Comparison of ENCODE assay signal across 13 mouse cellular contexts in genomic region chr2:167213076-167213475, GRCm38 (mm10). TPM values are rescaled to one million over a fixed set of nuclear protein-coding genes. Genes with fewer than 3 reads are reported as not detected.
DNase-seq lines count a peak whose midpoint lies in the region; ATAC-seq and TF ChIP-seq lines count a peak whose summit lies in the region.
"Had no signal": no experiment of that assay in that cellular context is flagged by ENCODE, and none has a peak within 500 bp of the region (broad histone marks: within the 10 kb centered on the region; RNA-seq: fewer than 3 reads in every experiment).

No protein-coding gene starts in this region.

- H3K27me3 ChIP-seq in hindbrain, postnatal 0 days (ENCODE audit: insufficient read depth, low read length) = no peaks in the 10 kb centered on the region
- no peaks in the 10 kb centered on the region for H3K27me3 ChIP-seq in hindbrain, embryonic 11.5 days (ENCODE audit: control insufficient read depth, insufficient read depth, low read length)
- H3K27me3 ChIP-seq in spleen, adult 2 months (ENCODE audit: control insufficient read depth, insufficient read depth, low read length) = no peaks in the 10 kb centered on the region
- H3K27me3 ChIP-seq in stomach, postnatal 0 days (ENCODE audit: control insufficient read depth, insufficient read depth, low read length) = no peaks in the 10 kb centered on the region
- H3K27me3 ChIP-seq: limb, embryonic 13.5 days had no signal

- peak; percentile 47 for TF ChIP-seq CTCF in hindbrain, postnatal 0 days (IDR thresholded peaks at IDR 0.05; ENCODE audit: low read depth)
- peak; percentile 22; the same call in 1 of the 2 replicates for TF ChIP-seq CTCF in spleen, adult 2 months (IDR thresholded peaks at IDR 0.05; ENCODE audit: extremely low read depth, insufficient read depth, insufficient read length, insufficient replicate concordance)
- peak; percentile 56 for TF ChIP-seq CTCF in stomach, postnatal 0 days (IDR thresholded peaks at IDR 0.05; ENCODE audit: low read depth)

- no peak for ATAC-seq in hindbrain, postnatal 0 days
- ATAC-seq in hindbrain, embryonic 11.5 days (ENCODE audit: low FRiP score) = no peak
- no peak for ATAC-seq in stomach, postnatal 0 days (ENCODE audit: low FRiP score, low TSS enrichment)
- ATAC-seq: activated CD4-positive, CD25-positive, alpha-beta regulatory T cell, adult 4 months; forebrain, embryonic 14.5 days had no signal

- H3K4me3 ChIP-seq in hindbrain, postnatal 0 days (ENCODE audit: low read length) = no peak overlapping the region
- H3K4me3 ChIP-seq in hindbrain, embryonic 11.5 days (ENCODE audit: low read depth, low read length) = no peak overlapping the region
- no peak overlapping the region for H3K4me3 ChIP-seq in spleen, adult 2 months (ENCODE audit: extremely low read depth, insufficient read depth, insufficient read length)
- H3K4me3 ChIP-seq in stomach, postnatal 0 days (ENCODE audit: low read depth, low read length) = no peak overlapping the region
- H3K4me3 ChIP-seq: limb, embryonic 13.5 days had no signal

- no peaks in the 10 kb centered on the region for H3K4me1 ChIP-seq in hindbrain, postnatal 0 days (ENCODE audit: insufficient read depth, low read length)
- H3K4me1 ChIP-seq in hindbrain, embryonic 11.5 days (replicated peaks; ENCODE audit: control insufficient read depth, insufficient read depth, low read length) = no peaks in the 10 kb centered on the region
- no peaks in the 10 kb centered on the region for H3K4me1 ChIP-seq in spleen, adult 2 months (ENCODE audit: control insufficient read depth, insufficient read depth, insufficient read length)
- H3K4me1 ChIP-seq in stomach, postnatal 0 days (replicated peaks; ENCODE audit: control insufficient read depth, insufficient read depth) = no peaks in the 10 kb centered on the region
- H3K4me1 ChIP-seq: limb, embryonic 13.5 days had no signal

- H3K4me2 ChIP-seq in hindbrain, postnatal 0 days (ENCODE audit: low read depth, low read length) = no peak overlapping the region
- no peak overlapping the region for H3K4me2 ChIP-seq in hindbrain, embryonic 11.5 days (replicated peaks; ENCODE audit: low read depth, low read length)
- H3K4me2 ChIP-seq in stomach, postnatal 0 days (replicated peaks; ENCODE audit: low read depth) = no peak overlapping the region
- H3K4me2 ChIP-seq: limb, embryonic 13.5 days; midbrain, embryonic 11.5 days had no signal

- TF ChIP-seq EP300 in stomach, postnatal 0 days (optimal IDR thresholded peaks at IDR 0.05) = no peak

- H3K36me3 ChIP-seq in hindbrain, postnatal 0 days (ENCODE audit: insufficient read depth, low read length) = no peaks in the 10 kb centered on the region
- no peaks in the 10 kb centered on the region for H3K36me3 ChIP-seq in hindbrain, embryonic 11.5 days (ENCODE audit: control insufficient read depth, insufficient read depth, low read length)
- no peaks in the 10 kb centered on the region for H3K36me3 ChIP-seq in spleen, adult 2 months (ENCODE audit: control insufficient read depth, insufficient read depth, low read length)
- H3K36me3 ChIP-seq in stomach, postnatal 0 days (ENCODE audit: control insufficient read depth, insufficient read depth, low read length) = no peaks in the 10 kb centered on the region

- peak; percentile 65 for DNase-seq in adrenal gland, postnatal 10 days
- no peak for DNase-seq in adrenal gland, adult 2 months
- DNase-seq in hindbrain, postnatal 0 days (ENCODE audit: low spot score) = no peak
- DNase-seq in hindbrain, embryonic 11.5 days (ENCODE audit: low spot score) = no peak
- DNase-seq in spleen, adult 2 months (ENCODE audit: low read depth in 1 of 2, low spot score in 2 of 2) = no peak
- DNase-seq in spleen, adult 18-20 months = no peak
- no peak for DNase-seq in stomach, postnatal 0 days (ENCODE audit: low spot score)
- no peak for DNase-seq in natural killer cell, adult 2 months (ENCODE audit: low spot score in 2 of 2)

- 90% methylated on average over 3 of the region's 3 CpGs for WGBS in hindbrain, postnatal 0 days
- 95% methylated on average over 3 of the region's 3 CpGs for WGBS in hindbrain, embryonic 11.5 days
- WGBS in spleen, adult 2 months = 86% methylated on average over 3 of the region's 3 CpGs
- WGBS in stomach, postnatal 0 days = 96% methylated on average over 3 of the region's 3 CpGs

- H3K9ac ChIP-seq in hindbrain, postnatal 0 days (replicated peaks; ENCODE audit: low read length) = no peak overlapping the region
- H3K9ac ChIP-seq in hindbrain, embryonic 11.5 days (ENCODE audit: low read depth, low read length) = no peak overlapping the region
- no peak overlapping the region for H3K9ac ChIP-seq in stomach, postnatal 0 days (ENCODE audit: low read length)
- H3K9ac ChIP-seq: limb, embryonic 13.5 days had no signal

- TF ChIP-seq POLR2A in spleen, adult 2 months (IDR thresholded peaks at IDR 0.05; ENCODE audit: low read depth, low read length) = no peak

- H3K9me3 ChIP-seq in hindbrain, postnatal 0 days (ENCODE audit: low read length) = no peaks in the 10 kb centered on the region
- H3K9me3 ChIP-seq in hindbrain, embryonic 11.5 days (ENCODE audit: control insufficient read depth, low read length) = no peaks in the 10 kb centered on the region
- H3K9me3 ChIP-seq in stomach, postnatal 0 days (ENCODE audit: control insufficient read depth, low read length) = no peaks in the 10 kb centered on the region
- H3K9me3 ChIP-seq: limb, embryonic 13.5 days had no signal

- H3K27ac ChIP-seq in hindbrain, postnatal 0 days = no peak overlapping the region
- no peak overlapping the region for H3K27ac ChIP-seq in hindbrain, embryonic 11.5 days (ENCODE audit: low read depth, low read length)
- H3K27ac ChIP-seq in spleen, adult 2 months (ENCODE audit: insufficient read depth, low read length) = no peak overlapping the region
- no peak overlapping the region for H3K27ac ChIP-seq in stomach, postnatal 0 days (replicated peaks)
- H3K27ac ChIP-seq: limb, embryonic 13.5 days had no signal

RNA-seq across cellular contexts. Expression of gene Kcnb1, which starts 23.1 kb away (rescaled TPM):
- total RNA-seq in adrenal gland, postnatal 10 days (2021) = 10 to 100 TPM; 20.8 to 27.7 TPM
- total RNA-seq in adrenal gland, adult 2 months (2021) = 10 to 100 TPM; 14.8 to 21.7 TPM
- 7.7 and 9.4 TPM in 2 replicates for polyA plus RNA-seq in adrenal gland, adult 2 months (2012; rRNA removed)
- total RNA-seq in hindbrain, postnatal 0 days (2014; rRNA removed) = 21.5 and 33.6 TPM in 2 replicates
- 4.0 and 5.1 TPM in 2 replicates for polyA plus RNA-seq in hindbrain, postnatal 0 days (2015; fragmentation: Nextera tagmentation; extraction: Ambion mirVana)
- polyA plus RNA-seq in hindbrain, embryonic 11.5 days (2014; fragmentation: Nextera tagmentation; extraction: Ambion mirVana) = 0.66 and 0.69 TPM in 2 replicates
- 1.3 and 1.7 TPM in 2 replicates for polyA plus RNA-seq in spleen, adult 2 months (2012; rRNA removed)
- 1.6 and 1.9 TPM in 2 replicates for polyA plus RNA-seq in stomach, postnatal 0 days (2015; fragmentation: Nextera tagmentation; extraction: Ambion mirVana)

RNA-seq across cellular contexts. Expression of gene Ptgis, which starts 27.3 kb away (rescaled TPM):
- 10 to 100 TPM; 18.7 to 23.3 TPM for total RNA-seq in adrenal gland, postnatal 10 days (2021)
- total RNA-seq in adrenal gland, adult 2 months (2021) = 10 to 100 TPM; 17.3 to 37.2 TPM
- polyA plus RNA-seq in adrenal gland, adult 2 months (2012; rRNA removed) = 65.3 and 74.3 TPM in 2 replicates
- 3.2 and 7.7 TPM in 2 replicates for total RNA-seq in hindbrain, postnatal 0 days (2014; rRNA removed)
- polyA plus RNA-seq in hindbrain, postnatal 0 days (2015; fragmentation: Nextera tagmentation; extraction: Ambion mirVana) = 4.1 and 4.4 TPM in 2 replicates
- 7.4 and 10.5 TPM in 2 replicates for polyA plus RNA-seq in hindbrain, embryonic 11.5 days (2014; fragmentation: Nextera tagmentation; extraction: Ambion mirVana)
- 6.4 and 12.9 TPM in 2 replicates for polyA plus RNA-seq in spleen, adult 2 months (2012; rRNA removed)
- 21.9 and 26.7 TPM in 2 replicates for polyA plus RNA-seq in stomach, postnatal 0 days (2015; fragmentation: Nextera tagmentation; extraction: Ambion mirVana)
- total RNA-seq: hematopoietic stem cell, adult 5-6 weeks had no signal
